Mouse (Mus musculus) heart, embryonic 10.5 days (tissue): ENCODE data around the gene Lpar2. TPM values are rescaled to one million over a fixed set of nuclear protein-coding genes. Genes with fewer than 3 reads are reported as not detected.
A peak's percentile ranks its signal among the peaks of the same experiment; 100 is the strongest.

Source experiments
- DNase-seq: peaks from one replicate; pipeline ENCODE4 v3.0.0-alpha.2; 2017; ENCODE audit warnings: low spot score
- H3K27ac ChIP-seq: fragments of 300-500 bp; sonication (generic); 2 replicates; pipeline ENCODE4 v1.5.1; 2016; ENCODE audit warnings: mild to moderate bottlenecking
- H3K27me3 ChIP-seq: fragments of 300-500 bp; sonication (generic); 2 replicates; pipeline ENCODE4 v1.6.1; 2016; ENCODE audit warnings: mild to moderate bottlenecking; ENCODE audit not compliant: poor library complexity, insufficient read depth, severe bottlenecking
- H3K36me3 ChIP-seq: fragments of 300-500 bp; sonication (generic); 2 replicates; pipeline ENCODE4 v1.6.1; 2016; ENCODE audit warnings: mild to moderate bottlenecking, moderate library complexity
- H3K4me1 ChIP-seq: fragments of 300-500 bp; sonication (generic); 2 replicates; pipeline ENCODE4 v1.6.1; 2016; ENCODE audit warnings: mild to moderate bottlenecking
- H3K4me3 ChIP-seq: fragments of 300-500 bp; sonication (generic); 2 replicates; pipeline ENCODE4 v1.5.1; 2016; ENCODE audit warnings: mild to moderate bottlenecking, moderate library complexity
- H3K9me3 ChIP-seq: fragments of 300-500 bp; sonication (generic); 2 replicates; pipeline ENCODE4 v1.6.1; 2016; ENCODE audit warnings: mild to moderate bottlenecking, moderate library complexity
- WGBS: fragments of 180-500 bp; shearing (Covaris S2); methylation state at CpG from one replicate; pipeline ENCODE4 v1.1.7; 2016; 5-methylcytosine and 5-hydroxymethylcytosine counted together
- polyA plus RNA-seq: library from polyadenylated mRNA; unstranded; fragments of >200 nt; fragmentation: Nextera tagmentation; extraction: Ambion mirVana; gene quantifications from 2 replicates; pipeline ENCODE4 v1.2.1, GENCODE M21; 2016

Gene Lpar2
- polyA plus RNA-seq, 1 experiment from 2014 or later, result 0.73 TPM

GRCm38 (mm10) chr8:69853869-69854268, 31.6 kb downstream of the Lpar2 start:
- 92% methylated on average over 10 of the region's 10 CpGs for WGBS
- H3K4me1 ChIP-seq, result peaks cover 5% of the 10 kb centered on the region

GRCm38 (mm10) chr8:69860807-69861206, 38.6 kb downstream of the Lpar2 start:
- Histone ChIP-seq H3K4me3 (no peak overlapping the region), H3K36me3 (no peaks in the 10 kb centered on the region), H3K4me1 (no peaks in the 10 kb centered on the region), H3K27me3 (no peaks in the 10 kb centered on the region), H3K27ac (no peak overlapping the region), H3K9me3 (no peaks in the 10 kb centered on the region)
- WGBS, result 46% methylated on average over 4 of the region's 4 CpGs
- no peak for DNase-seq

More at GRCm38 (mm10) chr8:69853869-69854268, 31.6 kb downstream of the Lpar2 start:
- no peak for DNase-seq
- Histone ChIP-seq H3K36me3 (no peaks in the 10 kb centered on the region), H3K9me3 (no peaks in the 10 kb centered on the region), H3K27ac (no peak overlapping the region), H3K4me3 (no peak overlapping the region), H3K27me3 (no peaks in the 10 kb centered on the region)

GRCm38 (mm10) chr8:69861251-69861650, 39.0 kb downstream of the Lpar2 start:
- no peaks in the 10 kb centered on the region for H3K9me3 ChIP-seq

GRCm38 (mm10) chr8:69863387-69864020, 41.3 kb downstream of the Lpar2 start:
- Histone ChIP-seq H3K9me3 (no peaks in the 10 kb centered on the region), H3K27me3 (peaks cover 6% of the 10 kb centered on the region; the same call in 1 of the 2 replicates), H3K27ac (no peak overlapping the region), H3K4me3 (no peak overlapping the region), H3K36me3 (no peaks in the 10 kb centered on the region), H3K4me1 (peaks cover 9% of the 10 kb centered on the region)
- no peak for DNase-seq
- 71% methylated on average over 5 of the region's 5 CpGs for WGBS

More at GRCm38 (mm10) chr8:69861251-69861650, 39.0 kb downstream of the Lpar2 start:
- Histone ChIP-seq H3K4me3 (no peak overlapping the region), H3K36me3 (no peaks in the 10 kb centered on the region), H3K27ac (no peak overlapping the region), H3K4me1 (no peaks in the 10 kb centered on the region), H3K27me3 (no peaks in the 10 kb centered on the region)
- no peak for DNase-seq
- 55% methylated on average over 2 of the region's 2 CpGs for WGBS

- Histone ChIP-seq H3K36me3 (no peaks in the 10 kb centered on the region), H3K27me3 (peaks cover 6% of the 10 kb centered on the region; the same call in 1 of the 2 replicates), H3K9me3 (no peaks in the 10 kb centered on the region), H3K4me1 (peaks cover 9% of the 10 kb centered on the region), H3K4me3 (no peak overlapping the region), H3K27ac (no peak overlapping the region)
- WGBS, result 67% methylated on average over 5 of the region's 5 CpGs
- peak; percentile 73 for DNase-seq
These were observed 42.0 kb downstream of the Lpar2 start for GRCm38 (mm10) chr8:69864180-69864579.

GRCm38 (mm10) chr8:69867696-69868326, 45.6 kb downstream of the Lpar2 start:
- Histone ChIP-seq H3K36me3 (no peaks in the 10 kb centered on the region), H3K27me3 (peaks cover 33% of the 10 kb centered on the region), H3K27ac (no peak overlapping the region), H3K4me3 (no peak overlapping the region), H3K4me1 (peaks cover 9% of the 10 kb centered on the region), H3K9me3 (no peaks in the 10 kb centered on the region)
- WGBS, result 61% methylated on average over 5 of the region's 5 CpGs
- no peak for DNase-seq

GRCm38 (mm10) chr8:69870003-69870765, 48.0 kb downstream of the Lpar2 start:
- WGBS, result 73% methylated on average over 11 of the region's 11 CpGs

GRCm38 (mm10) chr8:69870907-69871306, 48.7 kb downstream of the Lpar2 start:
- WGBS, result 78% methylated on average over 6 of the region's 6 CpGs
- DNase-seq, result peak; percentile 70
- Histone ChIP-seq H3K9me3 (no peaks in the 10 kb centered on the region), H3K4me1 (peaks cover 9% of the 10 kb centered on the region), H3K27ac (no peak overlapping the region), H3K4me3 (no peak overlapping the region), H3K36me3 (no peaks in the 10 kb centered on the region), H3K27me3 (peaks cover 52% of the 10 kb centered on the region)

More at GRCm38 (mm10) chr8:69870003-69870765, 48.0 kb downstream of the Lpar2 start:
- no peak for DNase-seq
- H3K27ac ChIP-seq, result no peak overlapping the region
- H3K36me3 ChIP-seq, result no peaks in the 10 kb centered on the region
- peaks cover 9% of the 10 kb centered on the region for H3K4me1 ChIP-seq
- H3K4me3 ChIP-seq, result no peak overlapping the region
- no peaks in the 10 kb centered on the region for H3K9me3 ChIP-seq
- H3K27me3 ChIP-seq, result peaks cover 48% of the 10 kb centered on the region

GRCm38 (mm10) chr8:69874155-69874554, 51.9 kb downstream of the Lpar2 start:
- no peaks in the 10 kb centered on the region for H3K4me1 ChIP-seq
- DNase-seq, result peak; percentile 73
- no peaks in the 10 kb centered on the region for H3K9me3 ChIP-seq
- H3K36me3 ChIP-seq, result no peaks in the 10 kb centered on the region
- no peak overlapping the region for H3K4me3 ChIP-seq
- H3K27me3 ChIP-seq, result peaks cover 78% of the 10 kb centered on the region
- H3K27ac ChIP-seq, result no peak overlapping the region
- WGBS, result 11% methylated on average over 9 of the region's 9 CpGs

GRCm38 (mm10) chr8:69874654-69875053, 52.4 kb downstream of the Lpar2 start:
- H3K9me3 ChIP-seq, result no peaks in the 10 kb centered on the region
- WGBS, result 84% methylated on average over 13 of the region's 13 CpGs
- no peak overlapping the region for H3K4me3 ChIP-seq
- no peaks in the 10 kb centered on the region for H3K4me1 ChIP-seq
- no peak overlapping the region for H3K27ac ChIP-seq
- no peak for DNase-seq
- peaks cover 83% of the 10 kb centered on the region for H3K27me3 ChIP-seq
- H3K36me3 ChIP-seq, result no peaks in the 10 kb centered on the region

GRCm38 (mm10) chr8:69876097-69876496, 53.9 kb downstream of the Lpar2 start:
- WGBS, result 40% methylated on average over 10 of the region's 10 CpGs
- H3K36me3 ChIP-seq, result no peaks in the 10 kb centered on the region
- no peak overlapping the region for H3K4me3 ChIP-seq
- 0 out of 2 replicates have a peak overlapping the region, but pooled peaks have one; percentile 0 for H3K27ac ChIP-seq
- no peaks in the 10 kb centered on the region for H3K9me3 ChIP-seq
- DNase-seq, result peak; percentile 70
- H3K27me3 ChIP-seq, result peaks cover 86% of the 10 kb centered on the region
- H3K4me1 ChIP-seq, result peaks cover 5% of the 10 kb centered on the region

- Histone ChIP-seq H3K27ac (no peak overlapping the region), H3K4me3 (no peak overlapping the region), H3K9me3 (no peaks in the 10 kb centered on the region), H3K4me1 (peaks cover 14% of the 10 kb centered on the region), H3K27me3 (peaks cover 86% of the 10 kb centered on the region), H3K36me3 (no peaks in the 10 kb centered on the region)
- DNase-seq, result peak; percentile 71
- WGBS, result 71% methylated on average over 10 of the region's 10 CpGs
These were observed 54.7 kb downstream of the Lpar2 start for GRCm38 (mm10) chr8:69876967-69877366.

GRCm38 (mm10) chr8:69877396-69877795, 55.2 kb downstream of the Lpar2 start:
- H3K4me1 ChIP-seq, result peaks cover 18% of the 10 kb centered on the region
- no peak overlapping the region for H3K4me3 ChIP-seq
- H3K27ac ChIP-seq, result no peak overlapping the region
- WGBS, result 75% methylated on average over 4 of the region's 4 CpGs
- peaks cover 89% of the 10 kb centered on the region for H3K27me3 ChIP-seq
- DNase-seq, result no peak
- no peaks in the 10 kb centered on the region for H3K36me3 ChIP-seq
- no peaks in the 10 kb centered on the region for H3K9me3 ChIP-seq
